Mouse (Mus musculus) forebrain, postnatal 0 days (tissue): ENCODE data around the gene Btrc. TPM values are rescaled to one million over a fixed set of nuclear protein-coding genes. Genes with fewer than 3 reads are reported as not detected.
A peak's percentile ranks its signal among the peaks of the same experiment; 100 is the strongest.

Experiments
- ATAC-seq: fragments of 200-750 bp; cut with Nextera tagmentation; 2 replicates; pipeline ENCODE4 v1.8.0; 2017; ENCODE audit warnings: mild to moderate bottlenecking, moderate library complexity
- DNase-seq: peaks from one replicate; pipeline ENCODE4 v3.0.0-alpha.2; 2015
- H3K27ac ChIP-seq: fragments of 300-500 bp; sonication (generic); 2 replicates; pipeline ENCODE4 v1.5.1; 2014; ENCODE audit warnings: low read depth, mild to moderate bottlenecking, antibody characterized with exemption, low read length, moderate library complexity, mixed read lengths
- H3K27me3 ChIP-seq: fragments of 300-500 bp; sonication (generic); 2 replicates; pipeline ENCODE4 v1.6.1; 2014; ENCODE audit warnings: mild to moderate bottlenecking, low read length, mixed read lengths; ENCODE audit not compliant: insufficient read depth
- H3K36me3 ChIP-seq: fragments of 300-500 bp; sonication (generic); 2 replicates; pipeline ENCODE4 v1.6.1; 2014; ENCODE audit warnings: mild to moderate bottlenecking, moderate library complexity; ENCODE audit not compliant: insufficient read depth
- H3K4me1 ChIP-seq: fragments of 300-500 bp; sonication (generic); 2 replicates; pipeline ENCODE4 v1.6.1; 2014; ENCODE audit warnings: antibody characterized with exemption; ENCODE audit not compliant: insufficient read depth
- H3K4me2 ChIP-seq: fragments of 300-500 bp; sonication (generic); 2 replicates; pipeline ENCODE4 v1.6.1; 2014; ENCODE audit warnings: low read depth, mild to moderate bottlenecking, moderate library complexity
- H3K4me3 ChIP-seq: fragments of 300-500 bp; sonication (generic); 2 replicates; pipeline ENCODE4 v1.5.1; 2014; ENCODE audit warnings: low read depth, low read length, mixed read lengths
- H3K9ac ChIP-seq: fragments of 300-500 bp; sonication (generic); 2 replicates; pipeline ENCODE4 v1.6.1; 2014; ENCODE audit warnings: mild to moderate bottlenecking
- H3K9me3 ChIP-seq: fragments of 300-500 bp; sonication (generic); 2 replicates; pipeline ENCODE4 v1.6.1; 2016; ENCODE audit warnings: low read length
- CTCF ChIP-seq: sonication (generic); IDR thresholded peaks from 2 replicates; pipeline ENCODE4 v1.5.1; 2016; ENCODE audit warnings: antibody characterized with exemption, control low read depth, low read depth
- WGBS: fragments of 180-500 bp; shearing (Covaris S2); extraction: QIAGEN DNeasy Blood & Tissue Kit; methylation state at CpG from one replicate; pipeline ENCODE4 v1.1.7; 2014; 5-methylcytosine and 5-hydroxymethylcytosine counted together
- polyA plus RNA-seq: library from polyadenylated mRNA; unstranded; fragments of >200 nt; fragmentation: Nextera tagmentation; extraction: Ambion mirVana; gene quantifications from 2 replicates; pipeline ENCODE4 v1.2.1, GENCODE M21; 2015
- total RNA-seq: library from RNA; depleted of rRNA; stranded (reverse); fragments of >200 nt; gene quantifications from 2 replicates; pipeline ENCODE4 v1.2.3, GENCODE M21; 2014

Gene Btrc
- total and polyA plus RNA-seq, 2 experiments from 2014 or later = 46.9 to 64.7 TPM

GRCm38 (mm10) chr19:45438928-45439846, 75.7 kb downstream of the Btrc start:
- Histone ChIP-seq H3K36me3 (no peaks in the 10 kb centered on the region), H3K4me2 (no peak overlapping the region), H3K27ac (no peak overlapping the region), H3K4me1 (no peaks in the 10 kb centered on the region), H3K9me3 (no peaks in the 10 kb centered on the region), H3K27me3 (no peaks in the 10 kb centered on the region), H3K9ac (no peak overlapping the region), H3K4me3 (no peak overlapping the region)
- no peak for ATAC-seq
- no peak for DNase-seq
- 48% methylated on average over 6 of the region's 6 CpGs for WGBS
- TF ChIP-seq CTCF = peak; percentile 49

GRCm38 (mm10) chr19:45440554-45441175, 77.1 kb downstream of the Btrc start:
- Histone ChIP-seq H3K4me1 (peaks cover 2% of the 10 kb centered on the region; the same call in 1 of the 2 replicates), H3K4me2 (no peak overlapping the region), H3K4me3 (no peak overlapping the region), H3K9me3 (no peaks in the 10 kb centered on the region), H3K36me3 (no peaks in the 10 kb centered on the region), H3K27ac (no peak overlapping the region), H3K9ac (no peak overlapping the region), H3K27me3 (no peaks in the 10 kb centered on the region)
- no peak for TF ChIP-seq CTCF
- 53% methylated on average over 10 of the region's 10 CpGs for WGBS
- no peak for DNase-seq
- ATAC-seq = no peak

- 52% methylated on average over 7 of the region's 7 CpGs for WGBS
- no peak overlapping the region for H3K4me2 ChIP-seq
- TF ChIP-seq CTCF = no peak
- no peaks in the 10 kb centered on the region for H3K36me3 ChIP-seq
- peaks cover 10% of the 10 kb centered on the region; the same call in 1 of the 2 replicates for H3K4me1 ChIP-seq
- no peaks in the 10 kb centered on the region for H3K9me3 ChIP-seq
- H3K27ac ChIP-seq = no peak overlapping the region
- H3K27me3 ChIP-seq = no peaks in the 10 kb centered on the region
- no peak for DNase-seq
- no peak overlapping the region for H3K9ac ChIP-seq
- no peak overlapping the region for H3K4me3 ChIP-seq
- ATAC-seq = no peak
Observed at GRCm38 (mm10) chr19:45441717-45442116, 78.2 kb downstream of the Btrc start.

GRCm38 (mm10) chr19:45445253-45445933, 81.9 kb downstream of the Btrc start:
- no peak for DNase-seq
- Histone ChIP-seq H3K27ac (0 out of 2 replicates have a peak overlapping the region, but pooled peaks have one; percentile 4), H3K9ac (no peak overlapping the region)

GRCm38 (mm10) chr19:45446631-45447030, 83.1 kb downstream of the Btrc start:
- H3K9me3 ChIP-seq = no peaks in the 10 kb centered on the region
- ATAC-seq = peak; percentile 81
- no peaks in the 10 kb centered on the region for H3K27me3 ChIP-seq
- peak overlapping the region; percentile 69 for H3K27ac ChIP-seq
- H3K4me3 ChIP-seq = no peak overlapping the region
- no peak overlapping the region for H3K4me2 ChIP-seq
- H3K4me1 ChIP-seq = peaks cover 21% of the 10 kb centered on the region; the same call in 1 of the 2 replicates
- 19% methylated on average over 7 of the region's 7 CpGs for WGBS
- no peak for TF ChIP-seq CTCF
- DNase-seq = peak; percentile 59
- H3K9ac ChIP-seq = no peak overlapping the region
- no peaks in the 10 kb centered on the region for H3K36me3 ChIP-seq

More at GRCm38 (mm10) chr19:45445253-45445933, 81.9 kb downstream of the Btrc start:
- no peak overlapping the region for H3K4me2 ChIP-seq
- no peaks in the 10 kb centered on the region for H3K36me3 ChIP-seq
- no peaks in the 10 kb centered on the region for H3K9me3 ChIP-seq
- WGBS = 58% methylated on average over 6 of the region's 6 CpGs
- TF ChIP-seq CTCF = no peak
- ATAC-seq = no peak
- peaks cover 21% of the 10 kb centered on the region; the same call in 1 of the 2 replicates for H3K4me1 ChIP-seq
- no peaks in the 10 kb centered on the region for H3K27me3 ChIP-seq
- no peak overlapping the region for H3K4me3 ChIP-seq

GRCm38 (mm10) chr19:45447222-45447621, 83.7 kb downstream of the Btrc start:
- H3K36me3 ChIP-seq = no peaks in the 10 kb centered on the region
- H3K9ac ChIP-seq = no peak overlapping the region
- H3K4me1 ChIP-seq = peaks cover 21% of the 10 kb centered on the region; the same call in 1 of the 2 replicates
- peak overlapping the region; percentile 69 for H3K27ac ChIP-seq
- DNase-seq = peak; percentile 59
- no peaks in the 10 kb centered on the region for H3K9me3 ChIP-seq
- H3K4me2 ChIP-seq = 0 out of 2 replicates have a peak overlapping the region, but pooled peaks have one; percentile 1
- 0 out of 2 replicates have a peak, but pooled peaks have one; percentile 2 for TF ChIP-seq CTCF
- ATAC-seq = peak; percentile 87
- H3K27me3 ChIP-seq = no peaks in the 10 kb centered on the region
- no peak overlapping the region for H3K4me3 ChIP-seq
- 35% methylated on average over 2 of the region's 2 CpGs for WGBS
